Mouse (Mus musculus) midbrain, embryonic 12.5 days (tissue): ENCODE measurements around the gene Ank3. TPM values are rescaled to one million over a fixed set of nuclear protein-coding genes. Genes with fewer than 3 reads are reported as not detected.

Source experiments
- ATAC-seq: fragments of 200-750 bp; cut with Nextera tagmentation; 2 replicates; pipeline ENCODE4 v1.8.0; 2017; ENCODE audit warnings: low read depth, moderate TSS enrichment, moderate library complexity; ENCODE audit not compliant: low FRiP score
- H3K27ac ChIP-seq: fragments of 300-500 bp; sonication (generic); replicated peaks from 2 replicates; pipeline ENCODE4 v1.5.1; 2016; ENCODE audit warnings: mild to moderate bottlenecking
- H3K27me3 ChIP-seq: fragments of 300-500 bp; sonication (generic); 2 replicates; pipeline ENCODE4 v1.6.1; 2016; ENCODE audit warnings: mild to moderate bottlenecking
- H3K36me3 ChIP-seq: fragments of 300-500 bp; sonication (generic); 2 replicates; pipeline ENCODE4 v1.6.1; 2016
- H3K4me1 ChIP-seq: fragments of 300-500 bp; sonication (generic); 2 replicates; pipeline ENCODE4 v1.6.1; 2016
- H3K4me2 ChIP-seq: fragments of 300-500 bp; sonication (generic); replicated peaks from 2 replicates; pipeline ENCODE4 v1.6.1; 2016; ENCODE audit warnings: mild to moderate bottlenecking, moderate library complexity
- H3K4me3 ChIP-seq: fragments of 300-500 bp; sonication (generic); 2 replicates; pipeline ENCODE4 v1.5.1; 2016; ENCODE audit warnings: mild to moderate bottlenecking
- H3K9ac ChIP-seq: fragments of 300-500 bp; sonication (generic); replicated peaks from 2 replicates; pipeline ENCODE4 v1.6.1; 2016; ENCODE audit warnings: mild to moderate bottlenecking, moderate library complexity
- H3K9me3 ChIP-seq: fragments of 300-500 bp; sonication (generic); 2 replicates; pipeline ENCODE4 v1.6.1; 2016; ENCODE audit warnings: mild to moderate bottlenecking
- WGBS: fragments of 180-500 bp; shearing (Covaris S2); methylation state at CpG from one replicate; pipeline ENCODE4 v1.1.7; 2016; 5-methylcytosine and 5-hydroxymethylcytosine counted together
- polyA plus RNA-seq: library from polyadenylated mRNA; unstranded; fragments of >200 nt; fragmentation: Nextera tagmentation; extraction: Ambion mirVana; gene quantifications from 2 replicates; pipeline ENCODE4 v1.2.1, GENCODE M21; 2016

Ank3 gene
- polyA plus RNA-seq, 1 experiment from 2014 or later = 86.9 TPM

GRCm38 (mm10) chr10:69643481-69643880 lies 244.9 kb downstream of the Ank3 start:
- ATAC-seq = no peak
- Histone ChIP-seq H3K27me3 (no peaks in the 10 kb centered on the region), H3K4me1 (no peaks in the 10 kb centered on the region), H3K27ac (no peak overlapping the region), H3K4me2 (no peak overlapping the region), H3K9ac (no peak overlapping the region), H3K9me3 (no peaks in the 10 kb centered on the region), H3K4me3 (no peak overlapping the region), H3K36me3 (no peaks in the 10 kb centered on the region)
- WGBS = 69% methylated on average over 3 of the region's 3 CpGs

GRCm38 (mm10) chr10:69643986-69644385 lies 245.4 kb downstream of the Ank3 start:
- Histone ChIP-seq H3K36me3 (no peaks in the 10 kb centered on the region), H3K4me2 (no peak overlapping the region), H3K27me3 (no peaks in the 10 kb centered on the region), H3K9me3 (no peaks in the 10 kb centered on the region), H3K9ac (no peak overlapping the region), H3K4me3 (no peak overlapping the region), H3K27ac (no peak overlapping the region), H3K4me1 (no peaks in the 10 kb centered on the region)
- WGBS = 85% methylated on average over 6 of the region's 6 CpGs
- no peak for ATAC-seq

GRCm38 (mm10) chr10:69645311-69645802 lies 246.8 kb downstream of the Ank3 start:
- Histone ChIP-seq H3K9ac (no peak overlapping the region), H3K4me3 (no peak overlapping the region), H3K4me2 (no peak overlapping the region), H3K9me3 (no peaks in the 10 kb centered on the region), H3K27ac (no peak overlapping the region), H3K4me1 (peaks cover 9% of the 10 kb centered on the region), H3K27me3 (no peaks in the 10 kb centered on the region), H3K36me3 (no peaks in the 10 kb centered on the region)
- 94% methylated on average over 5 of the region's 5 CpGs for WGBS
- ATAC-seq = no peak

- no peak overlapping the region for H3K9ac ChIP-seq
- ATAC-seq = no peak
- no peak overlapping the region for H3K4me3 ChIP-seq
- peaks cover 12% of the 10 kb centered on the region for H3K4me1 ChIP-seq
- no peaks in the 10 kb centered on the region for H3K36me3 ChIP-seq
- H3K27me3 ChIP-seq = no peaks in the 10 kb centered on the region
- no peak overlapping the region for H3K4me2 ChIP-seq
- H3K27ac ChIP-seq = no peak overlapping the region
- no peaks in the 10 kb centered on the region for H3K9me3 ChIP-seq
- WGBS = 95% methylated on average over 9 of the region's 9 CpGs
Observed at GRCm38 (mm10) chr10:69645929-69646328, 247.4 kb downstream of the Ank3 start.

- no peak for ATAC-seq
- Histone ChIP-seq H3K4me3 (no peak overlapping the region), H3K27me3 (peaks cover 3% of the 10 kb centered on the region; the same call in 1 of the 2 replicates), H3K9ac (no peak overlapping the region), H3K4me1 (peaks cover 27% of the 10 kb centered on the region), H3K27ac (peak overlapping the region; percentile 5; the same call in 1 of the 2 replicates), H3K4me2 (no peak overlapping the region), H3K36me3 (no peaks in the 10 kb centered on the region), H3K9me3 (no peaks in the 10 kb centered on the region)
- 51% methylated on average over 3 of the region's 4 CpGs for WGBS
Observed at GRCm38 (mm10) chr10:69650074-69650473, 251.5 kb downstream of the Ank3 start.

- ATAC-seq = no peak
- Histone ChIP-seq H3K4me2 (no peak overlapping the region), H3K27ac (no peak overlapping the region), H3K9ac (no peak overlapping the region), H3K4me3 (no peak overlapping the region), H3K27me3 (peaks cover 10% of the 10 kb centered on the region), H3K4me1 (peaks cover 33% of the 10 kb centered on the region), H3K9me3 (no peaks in the 10 kb centered on the region), H3K36me3 (no peaks in the 10 kb centered on the region)
- 84% methylated on average over 5 of the region's 5 CpGs for WGBS
Observed at GRCm38 (mm10) chr10:69652660-69653059, 254.1 kb downstream of the Ank3 start.

- peaks cover 10% of the 10 kb centered on the region for H3K27me3 ChIP-seq
- H3K9ac ChIP-seq = no peak overlapping the region
- H3K4me3 ChIP-seq = no peak overlapping the region
- no peaks in the 10 kb centered on the region for H3K36me3 ChIP-seq
- no peak for ATAC-seq
- peaks cover 33% of the 10 kb centered on the region for H3K4me1 ChIP-seq
- WGBS = 16% methylated on average over 5 of the region's 5 CpGs
- H3K27ac ChIP-seq = no peak overlapping the region
- no peak overlapping the region for H3K4me2 ChIP-seq
- no peaks in the 10 kb centered on the region for H3K9me3 ChIP-seq
Observed at GRCm38 (mm10) chr10:69653121-69653677, 254.6 kb downstream of the Ank3 start.

GRCm38 (mm10) chr10:69654176-69654575 lies 255.6 kb downstream of the Ank3 start:
- Histone ChIP-seq H3K4me1 (peaks cover 33% of the 10 kb centered on the region), H3K27ac (no peak overlapping the region), H3K9me3 (no peaks in the 10 kb centered on the region), H3K4me2 (no peak overlapping the region), H3K27me3 (peaks cover 10% of the 10 kb centered on the region), H3K36me3 (no peaks in the 10 kb centered on the region), H3K4me3 (no peak overlapping the region), H3K9ac (no peak overlapping the region)
- 86% methylated on average over 2 of the region's 2 CpGs for WGBS
- ATAC-seq = no peak

GRCm38 (mm10) chr10:69654866-69655633 lies 256.5 kb downstream of the Ank3 start:
- peaks cover 10% of the 10 kb centered on the region for H3K27me3 ChIP-seq
- H3K27ac ChIP-seq = no peak overlapping the region
- 22% methylated on average over 13 of the region's 13 CpGs for WGBS
- peak overlapping the region; percentile 28 for H3K4me2 ChIP-seq
- H3K4me3 ChIP-seq = no peak overlapping the region
- no peaks in the 10 kb centered on the region for H3K9me3 ChIP-seq
- no peak overlapping the region for H3K9ac ChIP-seq
- peaks cover 27% of the 10 kb centered on the region for H3K4me1 ChIP-seq
- H3K36me3 ChIP-seq = no peaks in the 10 kb centered on the region
- ATAC-seq = no peak; the same call in 1 of the 2 replicates

GRCm38 (mm10) chr10:69656321-69656720 lies 257.7 kb downstream of the Ank3 start:
- H3K9ac ChIP-seq = no peak overlapping the region
- ATAC-seq = no peak
- H3K27me3 ChIP-seq = peaks cover 10% of the 10 kb centered on the region
- no peak overlapping the region for H3K4me3 ChIP-seq
- no peaks in the 10 kb centered on the region for H3K36me3 ChIP-seq
- peaks cover 21% of the 10 kb centered on the region for H3K4me1 ChIP-seq
- no peak overlapping the region for H3K4me2 ChIP-seq
- WGBS = 22% methylated on average over 3 of the region's 3 CpGs
- no peak overlapping the region for H3K27ac ChIP-seq
- H3K9me3 ChIP-seq = no peaks in the 10 kb centered on the region

- Histone ChIP-seq H3K4me3 (no peak overlapping the region), H3K27me3 (peaks cover 7% of the 10 kb centered on the region), H3K27ac (no peak overlapping the region), H3K36me3 (no peaks in the 10 kb centered on the region), H3K4me1 (peaks cover 9% of the 10 kb centered on the region), H3K4me2 (no peak overlapping the region), H3K9me3 (no peaks in the 10 kb centered on the region), H3K9ac (no peak overlapping the region)
- 93% methylated on average over 4 of the region's 4 CpGs for WGBS
- ATAC-seq = no peak
Observed at GRCm38 (mm10) chr10:69659818-69660217, 261.2 kb downstream of the Ank3 start.

- ATAC-seq = peak; percentile 56; the same call in 1 of the 2 replicates
- no peak overlapping the region for H3K27ac ChIP-seq
- no peak overlapping the region for H3K4me2 ChIP-seq
- 8% methylated on average over 7 of the region's 7 CpGs for WGBS
- H3K9ac ChIP-seq = no peak overlapping the region
- no peaks in the 10 kb centered on the region for H3K27me3 ChIP-seq
- H3K9me3 ChIP-seq = no peaks in the 10 kb centered on the region
- no peak overlapping the region for H3K4me3 ChIP-seq
- no peaks in the 10 kb centered on the region for H3K36me3 ChIP-seq
- no peaks in the 10 kb centered on the region; the same call in 1 of the 2 replicates for H3K4me1 ChIP-seq
Observed at GRCm38 (mm10) chr10:69662338-69662737, 263.8 kb downstream of the Ank3 start.
